Mouse (Mus musculus): ENCODE data around the gene Tenm2. TPM values are rescaled to one million over a fixed set of nuclear protein-coding genes. Genes with fewer than 3 reads are reported as not detected.

Tenm2 gene
- total RNA-seq, 2 experiments from 2014 or later, result 141 to 157 TPM

- no peak for DNase-seq
Measured at GRCm38 (mm10) chr11:37079403-37079802, 156.4 kb downstream of the Tenm2 start.

- no peak for DNase-seq
Measured at GRCm38 (mm10) chr11:37076989-37077598, 158.7 kb downstream of the Tenm2 start.

- DNase-seq, result no peak
Measured at GRCm38 (mm10) chr11:37075349-37075748, 160.4 kb downstream of the Tenm2 start.

GRCm38 (mm10) chr11:37065459-37065858 is 170.3 kb downstream of the Tenm2 start:
- DNase-seq, result no peak

- DNase-seq, result no peak
Measured at GRCm38 (mm10) chr11:37046671-37047070, 189.1 kb downstream of the Tenm2 start.

GRCm38 (mm10) chr11:37041259-37041658 is 194.5 kb downstream of the Tenm2 start:
- DNase-seq, result no peak

GRCm38 (mm10) chr11:37039283-37039682 is 196.5 kb downstream of the Tenm2 start:
- DNase-seq, result no peak

- no peak for DNase-seq
Measured at GRCm38 (mm10) chr11:37031305-37032055, 204.3 kb downstream of the Tenm2 start.

GRCm38 (mm10) chr11:37011900-37012299 is 223.9 kb downstream of the Tenm2 start:
- no peak for DNase-seq

GRCm38 (mm10) chr11:37009243-37009642 is 226.5 kb downstream of the Tenm2 start:
- no peak for DNase-seq

GRCm38 (mm10) chr11:36997668-36998067 is 238.1 kb downstream of the Tenm2 start:
- DNase-seq, result no peak

GRCm38 (mm10) chr11:36990895-36991294 is 244.9 kb downstream of the Tenm2 start:
- no peak for DNase-seq

- peak; percentile 33 to 34 for DNase-seq
Measured at GRCm38 (mm10) chr11:36988776-36989565, 246.8 kb downstream of the Tenm2 start.

GRCm38 (mm10) chr11:36974142-36974541 is 261.6 kb downstream of the Tenm2 start:
- DNase-seq, result no peak

- no peak for DNase-seq
Measured at GRCm38 (mm10) chr11:36958102-36958501, 277.7 kb downstream of the Tenm2 start.

- no peak for DNase-seq
Measured at GRCm38 (mm10) chr11:36941429-36941828, 294.3 kb downstream of the Tenm2 start.

- DNase-seq, result no peak
Measured at GRCm38 (mm10) chr11:36940557-36941110, 295.1 kb downstream of the Tenm2 start.

- no peak for DNase-seq
Measured at GRCm38 (mm10) chr11:36929817-36930216, 305.9 kb downstream of the Tenm2 start.

- no peak for DNase-seq
Measured at GRCm38 (mm10) chr11:36926705-36927406, 308.9 kb downstream of the Tenm2 start.

- peak; percentile 38 to 41 for DNase-seq
Measured at GRCm38 (mm10) chr11:36919301-36919700, 316.5 kb downstream of the Tenm2 start.

- no peak for DNase-seq
Measured at GRCm38 (mm10) chr11:36911406-36911805, 324.4 kb downstream of the Tenm2 start.

- no peak for DNase-seq
Measured at GRCm38 (mm10) chr11:36909036-36909435, 326.7 kb downstream of the Tenm2 start.
